Mouse (Mus musculus) heart, embryonic 11.5 days (tissue): ENCODE measurements at regions not wholly inside any gene's neighbourhood (a gene's known extent, or its start where the extent isn't known, plus 50 kb on each side); places are given as distances from the start of the nearest gene placed in this dataset.

Source experiments
- ATAC-seq: fragments of 200-750 bp; cut with Nextera tagmentation; replicated peaks from 2 replicates; pipeline ENCODE4 v1.8.0; 2017; ENCODE audit warnings: moderate library complexity; ENCODE audit not compliant: insufficient number of reproducible peaks, low FRiP score, low TSS enrichment
- H3K27ac ChIP-seq: fragments of 300-500 bp; sonication (generic); 2 replicates; pipeline ENCODE4 v1.5.1; 2014; ENCODE audit warnings: mild to moderate bottlenecking, low read depth, low read length
- H3K27me3 ChIP-seq: fragments of 300-500 bp; sonication (generic); 2 replicates; pipeline ENCODE4 v1.6.1; 2014; ENCODE audit warnings: mild to moderate bottlenecking, low read length, mixed read lengths; ENCODE audit not compliant: control insufficient read depth, insufficient read depth
- H3K36me3 ChIP-seq: fragments of 300-500 bp; sonication (generic); 2 replicates; pipeline ENCODE4 v1.6.1; 2014; ENCODE audit warnings: mild to moderate bottlenecking, low read length, moderate library complexity, mixed read lengths; ENCODE audit not compliant: control insufficient read depth, insufficient read depth
- H3K4me1 ChIP-seq: fragments of 300-500 bp; sonication (generic); 2 replicates; pipeline ENCODE4 v1.6.1; 2014; ENCODE audit warnings: low read length; ENCODE audit not compliant: control insufficient read depth, insufficient read depth
- H3K4me2 ChIP-seq: fragments of 300-500 bp; sonication (generic); 2 replicates; pipeline ENCODE4 v1.6.1; 2014; ENCODE audit warnings: mild to moderate bottlenecking, moderate library complexity
- H3K4me3 ChIP-seq: fragments of 300-500 bp; sonication (generic); 2 replicates; pipeline ENCODE4 v1.5.1; 2014; ENCODE audit warnings: low read depth, low read length
- H3K9ac ChIP-seq: fragments of 300-500 bp; sonication (generic); 2 replicates; pipeline ENCODE4 v1.6.1; 2014; ENCODE audit warnings: mild to moderate bottlenecking, low read depth, low read length, moderate library complexity
- H3K9me3 ChIP-seq: fragments of 300-500 bp; sonication (generic); replicated peaks from 2 replicates; pipeline ENCODE4 v1.6.1; 2016; ENCODE audit warnings: low read length; ENCODE audit not compliant: control insufficient read depth
- WGBS: fragments of 180-500 bp; shearing (Covaris S2); extraction: QIAGEN DNeasy Blood & Tissue Kit; methylation state at CpG from one replicate; pipeline ENCODE4 v1.1.7; 2014; ENCODE audit not compliant: insufficient replicate concordance; 5-methylcytosine and 5-hydroxymethylcytosine counted together

DNA sequence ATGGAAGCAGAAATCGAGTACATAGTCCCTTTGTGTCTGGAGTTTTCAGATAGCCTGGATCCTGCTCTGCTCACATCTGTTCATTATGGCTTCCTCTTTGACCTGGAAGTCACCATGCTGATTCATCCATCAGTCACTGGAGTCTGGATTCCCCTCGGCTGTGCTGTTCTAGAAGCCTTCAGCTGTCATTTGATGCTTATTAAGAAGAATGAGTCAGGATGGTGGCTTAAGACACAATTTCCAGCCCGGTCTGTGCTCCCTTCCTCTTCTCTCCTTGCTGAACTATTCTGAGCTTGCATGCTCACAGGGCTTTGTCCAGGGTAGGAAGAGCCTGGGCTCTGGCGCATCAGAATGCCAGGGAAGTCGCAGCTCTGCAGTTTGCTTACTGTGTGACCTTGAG lies 1398.2 kb upstream of the A1bg start:
- no peaks in the 10 kb centered on the region for H3K4me1 ChIP-seq
- ATAC-seq, result no peak
- WGBS, result 66% methylated on average over 5 of the region's 5 CpGs
- H3K27me3 ChIP-seq, result no peaks in the 10 kb centered on the region
- H3K36me3 ChIP-seq, result no peaks in the 10 kb centered on the region
- no peak overlapping the region for H3K4me3 ChIP-seq
- H3K27ac ChIP-seq, result no peak overlapping the region
- no peaks in the 10 kb centered on the region for H3K9me3 ChIP-seq
- no peak overlapping the region for H3K4me2 ChIP-seq
- H3K9ac ChIP-seq, result no peak overlapping the region

DNA sequence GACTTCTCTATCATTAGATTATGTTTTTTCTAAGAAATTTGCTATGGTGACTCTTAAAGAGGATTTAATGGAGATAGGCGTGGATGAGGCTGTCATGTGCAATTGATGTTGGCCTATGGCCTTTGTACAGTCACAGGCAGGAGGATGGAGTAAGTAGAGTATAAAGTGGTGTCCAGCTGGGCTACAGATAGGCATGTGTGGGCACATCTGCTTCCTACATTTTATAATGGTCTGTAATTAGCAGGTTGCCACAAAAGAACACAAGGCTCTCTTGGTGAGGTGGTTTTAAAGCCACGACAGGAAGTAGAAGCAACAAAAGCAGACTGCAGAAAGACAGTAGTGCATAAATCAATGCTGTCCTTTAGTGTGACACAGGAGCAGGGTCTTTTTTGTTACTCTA lies 1391.6 kb upstream of the A1bg start:
- ATAC-seq, result no peak
- Histone ChIP-seq H3K27ac (no peak overlapping the region), H3K9me3 (no peaks in the 10 kb centered on the region), H3K4me2 (no peak overlapping the region), H3K4me3 (no peak overlapping the region), H3K4me1 (no peaks in the 10 kb centered on the region), H3K27me3 (no peaks in the 10 kb centered on the region), H3K9ac (no peak overlapping the region), H3K36me3 (no peaks in the 10 kb centered on the region)
- 70% methylated on average over 2 of the region's 2 CpGs for WGBS

DNA sequence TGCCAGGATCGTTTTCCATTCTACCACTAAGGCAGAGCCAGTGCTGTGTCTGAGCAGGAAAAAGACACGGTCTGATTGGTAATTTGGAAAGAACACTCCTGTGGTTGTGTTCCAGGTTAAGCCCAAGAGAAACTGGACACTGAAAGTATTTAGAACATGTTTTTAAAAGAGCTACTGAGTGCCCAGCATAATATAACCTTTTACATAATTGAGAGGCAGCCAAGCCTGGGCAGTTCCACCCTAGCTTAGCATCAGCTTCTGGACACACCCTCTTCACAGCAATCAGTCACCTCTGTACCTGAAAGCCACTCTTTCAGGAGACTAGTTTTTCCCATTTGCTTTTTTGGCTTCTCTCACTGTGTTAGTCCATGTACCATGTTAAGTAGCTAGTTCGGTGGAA lies 1379.4 kb upstream of the A1bg start:
- no peak overlapping the region for H3K27ac ChIP-seq
- H3K4me3 ChIP-seq, result no peak overlapping the region
- no peak for ATAC-seq

DNA sequence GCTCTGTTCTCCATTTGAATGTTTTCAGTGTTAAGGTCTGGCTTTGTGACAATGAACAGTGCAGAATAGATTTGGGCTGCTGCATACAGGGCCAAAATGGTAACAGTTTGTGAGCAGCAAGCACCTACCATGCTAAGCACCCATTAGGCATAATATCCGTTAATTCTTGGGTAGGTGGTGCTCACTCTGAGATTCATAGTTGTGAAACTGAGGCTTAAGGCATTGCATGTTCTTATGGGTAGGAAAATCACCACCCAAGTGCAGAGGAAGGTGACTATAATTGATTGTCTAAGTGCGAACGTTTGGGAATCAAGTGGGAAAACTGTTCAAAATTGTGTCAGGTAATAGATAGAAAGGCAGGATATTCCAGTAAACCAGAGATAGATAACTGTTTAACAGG lies 1378.8 kb upstream of the A1bg start:
- H3K4me2 ChIP-seq, result no peak overlapping the region
- H3K27me3 ChIP-seq, result no peaks in the 10 kb centered on the region
- ATAC-seq, result no peak
- no peaks in the 10 kb centered on the region for H3K4me1 ChIP-seq
- no peak overlapping the region for H3K4me3 ChIP-seq
- H3K27ac ChIP-seq, result no peak overlapping the region
- no peaks in the 10 kb centered on the region for H3K9me3 ChIP-seq
- 80% methylated on average over 3 of the region's 3 CpGs for WGBS
- H3K9ac ChIP-seq, result no peak overlapping the region
- no peaks in the 10 kb centered on the region for H3K36me3 ChIP-seq

More for the DNA sequence above, 1379.4 kb upstream of the A1bg start:
- Histone ChIP-seq H3K4me1 (no peaks in the 10 kb centered on the region), H3K9me3 (no peaks in the 10 kb centered on the region), H3K36me3 (no peaks in the 10 kb centered on the region), H3K27me3 (no peaks in the 10 kb centered on the region), H3K4me2 (no peak overlapping the region), H3K9ac (no peak overlapping the region)
- WGBS, result 78% methylated on average over 3 of the region's 3 CpGs

DNA sequence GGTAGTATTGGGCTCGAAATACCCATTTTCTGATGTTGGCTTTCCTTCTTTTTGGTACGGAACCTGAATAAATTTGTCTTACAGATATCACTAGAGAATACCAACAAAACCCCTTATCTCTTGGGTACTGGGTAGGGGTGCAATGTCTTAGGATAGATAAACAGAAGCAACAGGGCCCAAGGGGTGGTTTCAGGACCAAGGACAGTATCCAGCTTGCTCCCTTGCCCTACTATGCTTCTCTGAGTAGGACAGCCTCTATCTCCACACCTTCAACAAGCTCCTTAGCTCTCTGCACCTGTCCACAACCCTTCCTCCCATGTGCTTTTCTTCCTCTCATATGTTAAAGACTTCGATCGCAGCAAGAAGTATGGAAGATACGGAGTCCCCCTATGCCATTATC lies 1374.3 kb upstream of the A1bg start:
- no peak for ATAC-seq
- Histone ChIP-seq H3K9me3 (no peaks in the 10 kb centered on the region), H3K4me1 (peaks cover 9% of the 10 kb centered on the region), H3K4me2 (no peak overlapping the region), H3K9ac (no peak overlapping the region), H3K27me3 (no peaks in the 10 kb centered on the region), H3K4me3 (no peak overlapping the region), H3K27ac (no peak overlapping the region), H3K36me3 (no peaks in the 10 kb centered on the region)
- WGBS, result 87% methylated on average over 5 of the region's 5 CpGs

DNA sequence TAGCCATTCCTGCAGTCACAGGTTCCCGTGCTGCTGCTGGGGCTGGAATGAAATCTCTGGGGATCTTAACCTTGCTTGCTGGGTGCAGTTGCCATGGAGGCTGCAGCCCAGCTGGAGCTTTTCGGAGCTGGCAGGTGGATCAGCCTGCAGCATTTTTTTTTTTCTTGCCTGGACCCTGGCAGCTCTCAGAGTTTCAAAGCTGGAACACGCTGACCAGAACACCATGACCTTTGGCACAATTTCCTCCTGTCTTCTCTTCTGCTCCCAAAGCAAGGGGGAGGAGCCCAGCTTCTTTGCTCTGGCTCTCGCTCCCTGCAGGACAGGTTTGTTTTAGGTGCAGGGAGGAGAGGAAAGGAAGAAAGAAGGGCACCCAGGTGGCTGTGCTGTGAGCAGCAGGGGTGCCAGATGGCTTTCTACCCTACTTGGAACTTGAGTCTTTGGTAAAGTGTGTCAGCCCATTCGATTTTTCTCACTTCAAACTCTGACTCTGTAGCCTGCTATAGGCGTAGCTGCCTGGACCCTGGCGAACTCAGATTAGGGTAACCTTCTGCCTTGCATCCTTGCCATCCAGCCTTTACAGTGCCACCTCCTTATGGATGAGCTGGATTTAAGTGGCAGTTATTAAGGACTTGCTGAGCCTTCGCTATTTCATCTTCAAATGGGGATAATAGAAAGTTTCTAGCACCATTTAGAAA lies 1372.6 kb upstream of the A1bg start:
- no peak for ATAC-seq
- H3K27ac ChIP-seq, result no peak overlapping the region
- no peak overlapping the region for H3K4me3 ChIP-seq
- 37% methylated on average over 8 of the region's 8 CpGs for whole genome bisulfite sequencing
- no peaks in the 10 kb centered on the region for H3K36me3 ChIP-seq
- peaks cover 9% of the 10 kb centered on the region for H3K4me1 ChIP-seq
- no peak overlapping the region for H3K9ac ChIP-seq
- no peak overlapping the region for H3K4me2 ChIP-seq
- no peaks in the 10 kb centered on the region for H3K27me3 ChIP-seq
- no peaks in the 10 kb centered on the region for H3K9me3 ChIP-seq

DNA sequence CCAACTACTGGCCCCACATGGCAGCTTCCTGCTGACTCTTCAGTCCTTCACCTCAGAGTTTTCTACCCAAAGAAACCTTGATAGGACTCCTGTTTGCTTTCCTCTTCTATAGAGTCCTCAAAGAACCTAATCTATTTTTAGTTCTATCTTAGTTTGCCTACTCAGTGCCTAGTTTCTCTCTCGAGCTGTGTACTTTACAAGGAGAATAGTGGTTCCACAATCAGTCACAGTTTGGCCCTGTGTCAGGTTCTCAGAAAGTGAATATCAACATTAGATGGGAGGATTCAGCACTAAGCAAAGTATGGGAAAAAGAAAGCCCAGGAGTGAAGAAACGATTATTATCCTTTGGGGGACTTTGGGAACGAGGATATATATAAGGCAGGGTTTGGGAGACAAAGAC lies 1372.0 kb upstream of the A1bg start:
- H3K9me3 ChIP-seq, result no peaks in the 10 kb centered on the region
- H3K36me3 ChIP-seq, result no peaks in the 10 kb centered on the region
- H3K27ac ChIP-seq, result no peak overlapping the region
- H3K4me1 ChIP-seq, result peaks cover 9% of the 10 kb centered on the region
- no peak overlapping the region for H3K9ac ChIP-seq
- WGBS, result 48% methylated on average over 3 of the region's 3 CpGs
- no peaks in the 10 kb centered on the region for H3K27me3 ChIP-seq
- no peak overlapping the region for H3K4me2 ChIP-seq
- ATAC-seq, result no peak
- H3K4me3 ChIP-seq, result no peak overlapping the region

DNA sequence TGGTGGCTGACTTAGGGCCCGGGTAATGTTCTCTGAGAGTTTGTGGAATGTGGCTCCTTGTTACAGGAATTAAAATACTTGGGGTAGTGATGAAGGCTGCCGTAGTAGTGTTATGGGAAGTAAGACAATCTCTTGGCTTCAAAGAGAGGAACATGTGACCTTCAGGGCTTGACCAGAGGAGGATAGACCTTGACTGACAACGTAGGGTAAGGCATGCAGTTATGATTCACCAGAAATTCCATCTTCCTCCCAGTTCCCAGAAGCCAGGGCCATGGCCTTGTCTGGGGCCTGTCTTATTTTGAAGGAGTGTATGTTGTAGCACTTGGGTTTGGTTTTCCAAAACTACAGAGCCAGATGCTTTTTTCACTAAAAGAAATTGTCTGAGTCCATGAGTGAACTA lies 1370.1 kb upstream of the A1bg start:
- H3K27ac ChIP-seq, result no peak overlapping the region
- no peaks in the 10 kb centered on the region for H3K36me3 ChIP-seq
- H3K4me2 ChIP-seq, result no peak overlapping the region
- H3K4me1 ChIP-seq, result peaks cover 9% of the 10 kb centered on the region
- no peaks in the 10 kb centered on the region for H3K27me3 ChIP-seq
- H3K4me3 ChIP-seq, result no peak overlapping the region
- 71% methylated on average over 3 of the region's 3 CpGs for WGBS
- no peak overlapping the region for H3K9ac ChIP-seq
- no peaks in the 10 kb centered on the region for H3K9me3 ChIP-seq
- ATAC-seq, result no peak

DNA sequence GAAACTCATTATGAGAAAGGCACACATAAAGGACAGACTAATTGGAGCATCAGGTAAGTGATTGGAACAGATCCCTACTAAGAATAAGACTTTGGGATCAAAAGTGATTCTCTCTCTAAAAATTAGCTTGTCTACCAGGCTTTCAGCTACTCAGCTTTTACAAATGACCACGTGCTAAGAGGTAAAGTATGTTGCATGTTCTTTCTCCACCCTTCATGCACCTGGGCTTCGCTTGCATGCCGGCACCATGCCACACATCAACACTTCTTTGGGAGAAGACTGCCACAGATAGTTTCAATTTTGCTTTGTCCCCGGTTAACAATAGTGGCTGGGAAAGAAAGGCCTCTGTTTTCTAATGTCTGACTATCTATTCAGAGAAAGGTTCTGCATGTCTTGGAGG lies 1367.9 kb upstream of the A1bg start:
- Histone ChIP-seq H3K4me2 (no peak overlapping the region), H3K27me3 (no peaks in the 10 kb centered on the region), H3K4me1 (peaks cover 9% of the 10 kb centered on the region), H3K4me3 (no peak overlapping the region), H3K9ac (no peak overlapping the region), H3K27ac (no peak overlapping the region), H3K36me3 (no peaks in the 10 kb centered on the region), H3K9me3 (no peaks in the 10 kb centered on the region)
- 83% methylated on average over 4 of the region's 4 CpGs for WGBS
- ATAC-seq, result no peak
